Mouse (Mus musculus) CD4-positive, CD25-positive, alpha-beta regulatory T cell, adult 2 months (primary cell): Measurements from ENCODE around the gene Nubp1.
A peak's percentile ranks its signal among the peaks of the same experiment; 100 is the strongest.

Experiments
- DNase-seq: peaks from one replicate; pipeline ENCODE4 v3.0.0-alpha.2; 2012; ENCODE audit warnings: low read depth, low spot score

The Nubp1 gene

GRCm38 (mm10) chr16:10411764-10412746 lies at the start of gene Nubp1:
Gene Nubp1 (plus strand): TSS chr16:10411948.
- DNase-seq: peak; percentile 93

- no peak for DNase-seq
Observed at GRCm38 (mm10) chr16:10363061-10363460, 48.7 kb upstream of the Nubp1 start.

- DNase-seq: no peak
Observed at GRCm38 (mm10) chr16:10365796-10366195, 46.0 kb upstream of the Nubp1 start.

- no peak for DNase-seq
Observed at GRCm38 (mm10) chr16:10366240-10367217, 45.2 kb upstream of the Nubp1 start.

- no peak for DNase-seq
Observed at GRCm38 (mm10) chr16:10369468-10369934, 42.2 kb upstream of the Nubp1 start.

- DNase-seq: no peak
Observed at GRCm38 (mm10) chr16:10369996-10370395, 41.8 kb upstream of the Nubp1 start.

- DNase-seq: no peak
Observed at GRCm38 (mm10) chr16:10372372-10372771, 39.4 kb upstream of the Nubp1 start.

GRCm38 (mm10) chr16:10374254-10375011 lies 37.3 kb upstream of the Nubp1 start:
- no peak for DNase-seq

- DNase-seq: no peak
Observed at GRCm38 (mm10) chr16:10377286-10377685, 34.5 kb upstream of the Nubp1 start.

- no peak for DNase-seq
Observed at GRCm38 (mm10) chr16:10379531-10379930, 32.2 kb upstream of the Nubp1 start.

GRCm38 (mm10) chr16:10384060-10384497 lies 27.7 kb upstream of the Nubp1 start:
- peak; percentile 39 for DNase-seq

- DNase-seq: no peak
Observed at GRCm38 (mm10) chr16:10384544-10384943, 27.2 kb upstream of the Nubp1 start.

GRCm38 (mm10) chr16:10385261-10385660 lies 26.5 kb upstream of the Nubp1 start:
- no peak for DNase-seq

- DNase-seq: no peak
Observed at GRCm38 (mm10) chr16:10388634-10389365, 22.9 kb upstream of the Nubp1 start.

GRCm38 (mm10) chr16:10392587-10392986 lies 19.2 kb upstream of the Nubp1 start:
- DNase-seq: no peak

- peak; percentile 55 for DNase-seq
Observed at GRCm38 (mm10) chr16:10394699-10395540, 16.8 kb upstream of the Nubp1 start, which contains the start of gene Tekt5. Gene Tekt5 (minus strand): TSS chr16:10395490.

GRCm38 (mm10) chr16:10398755-10399154 lies 13.0 kb upstream of the Nubp1 start:
- DNase-seq: no peak

GRCm38 (mm10) chr16:10399160-10399559 lies 12.6 kb upstream of the Nubp1 start:
- peak; percentile 86 for DNase-seq

GRCm38 (mm10) chr16:10415976-10416375 lies 4.2 kb downstream of the Nubp1 start:
- no peak for DNase-seq
